Mouse (Mus musculus): Measurements from ENCODE around the gene G430095P16Rik.

- no peak for TF ChIP-seq GATA1 (IDR thresholded peaks at IDR 0.05; ENCODE audit: borderline replicate concordance, low read length)
- TF ChIP-seq FLI1 (IDR thresholded peaks at IDR 0.05; ENCODE audit: low read length) = no peak
Observed at GRCm38 (mm10) chr8:84712759-84713120, 10.1 kb upstream of the G430095P16Rik start.
